Mouse (Mus musculus): ENCODE measurements around the gene Cd163. TPM values are rescaled to one million over a fixed set of nuclear protein-coding genes. Genes with fewer than 3 reads are reported as not detected.

The Cd163 gene
- polyA plus RNA-seq, 1 experiment from 2014 or later: not detected

GRCm38 (mm10) chr6:124376311-124376710 is 71.9 kb downstream of the Cd163 start:
- Histone ChIP-seq H3K4me3 (no peak overlapping the region), H3K4me1 (replicated peaks) (peaks cover 8% of the 10 kb centered on the region), H3K27ac (no peak overlapping the region), H3K36me3 (no peaks in the 10 kb centered on the region), H3K27me3 (ENCODE audit: insufficient read depth, poor library complexity, severe bottlenecking) (no peaks in the 10 kb centered on the region), H3K9me3 (no peaks in the 10 kb centered on the region)
- no peak for DNase-seq (ENCODE audit: low spot score)
- WGBS: 89% methylated on average over 5 of the region's 5 CpGs

DNA sequence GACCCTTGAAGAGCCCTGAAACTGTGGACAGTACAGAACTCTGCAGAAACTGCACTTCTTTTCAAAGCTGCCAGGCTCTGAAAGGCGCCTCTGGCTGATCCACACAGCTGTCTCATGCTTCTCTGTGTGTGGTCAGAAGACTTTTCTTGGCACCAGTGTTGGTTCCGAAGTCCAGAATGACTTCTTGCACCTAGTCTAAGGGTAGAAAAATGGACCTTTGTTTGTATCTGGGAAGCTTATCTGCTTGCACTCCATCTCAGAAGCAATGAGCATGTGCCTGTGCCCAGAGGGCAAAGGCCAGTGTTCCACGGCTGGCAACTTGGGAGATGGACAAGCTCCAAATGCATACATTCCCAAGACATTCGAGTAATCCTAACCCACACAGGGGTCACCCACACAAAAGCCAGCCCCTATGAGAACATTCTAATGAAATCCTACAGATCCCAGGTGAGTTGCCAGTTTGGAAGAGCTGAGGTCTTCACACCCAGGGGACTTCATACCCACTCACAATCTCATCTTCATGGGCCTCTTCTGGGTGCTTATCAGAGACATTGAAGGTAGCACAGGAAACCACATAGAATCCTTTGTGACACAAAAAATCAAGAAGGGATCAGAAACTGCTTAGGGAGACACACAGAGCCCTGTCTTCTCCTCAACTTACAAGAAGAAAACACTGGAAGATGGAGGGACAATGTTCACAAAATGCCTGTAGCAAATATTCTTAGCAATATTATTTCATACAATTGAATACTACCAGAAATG is 73.2 kb downstream of the Cd163 start:
- no peaks in the 10 kb centered on the region for H3K36me3 ChIP-seq
- no peaks in the 10 kb centered on the region for H3K9me3 ChIP-seq
- H3K27me3 ChIP-seq (ENCODE audit: insufficient read depth, poor library complexity, severe bottlenecking): no peaks in the 10 kb centered on the region
- no peaks in the 10 kb centered on the region for H3K4me1 ChIP-seq (replicated peaks)
- H3K4me3 ChIP-seq: no peak overlapping the region
- WGBS: 73% methylated on average over 4 of the region's 4 CpGs
- no peak overlapping the region for H3K27ac ChIP-seq
- no peak for DNase-seq (ENCODE audit: low spot score)

DNA sequence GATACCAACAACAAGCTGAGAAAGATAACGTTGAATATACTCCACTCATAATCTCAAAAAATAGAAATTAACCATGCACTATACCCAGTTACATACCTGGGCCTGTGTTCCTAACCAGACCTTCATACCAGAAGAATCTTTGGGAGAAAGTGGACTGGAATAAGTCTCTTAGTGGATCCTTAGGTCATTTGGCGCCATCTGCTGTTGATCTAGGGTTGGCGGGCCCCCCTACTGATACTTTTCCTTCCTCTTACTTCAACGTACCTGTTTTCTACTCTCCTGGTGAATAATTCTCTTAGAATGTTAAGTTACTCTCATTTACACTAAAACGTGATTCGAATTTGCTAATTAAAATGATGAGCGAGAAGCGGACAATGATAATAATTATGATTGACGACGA is 74.9 kb downstream of the Cd163 start:
- Histone ChIP-seq H3K27me3 (ENCODE audit: insufficient read depth, poor library complexity, severe bottlenecking) (no peaks in the 10 kb centered on the region), H3K9me3 (no peaks in the 10 kb centered on the region), H3K4me1 (replicated peaks) (no peaks in the 10 kb centered on the region), H3K36me3 (no peaks in the 10 kb centered on the region), H3K27ac (no peak overlapping the region), H3K4me3 (no peak overlapping the region)
- DNase-seq (ENCODE audit: low spot score): peak; percentile 34
- WGBS: 33% methylated on average over 10 of the region's 10 CpGs

Other genes starting within 250 kb of the Cd163 start
- not detected in 2 replicates for gene Vmn2r27, start 72.8 kb upstream of the Cd163 start, polyA plus RNA-seq (2016; fragmentation: Nextera tagmentation; extraction: Ambion mirVana)
- 46.9 and 51.7 TPM in 2 replicates for gene Pex5, start 110.4 kb downstream of the Cd163 start, polyA plus RNA-seq (2016; fragmentation: Nextera tagmentation; extraction: Ambion mirVana)
- gene Clstn3, start 160.1 kb downstream of the Cd163 start, polyA plus RNA-seq (2016; fragmentation: Nextera tagmentation; extraction: Ambion mirVana): 8.8 and 20.4 TPM in 2 replicates
- gene C1rl, start 188.5 kb downstream of the Cd163 start, polyA plus RNA-seq (2016; fragmentation: Nextera tagmentation; extraction: Ambion mirVana): 0.14 and 0.47 TPM in 2 replicates
- gene C1ra, start 207.7 kb downstream of the Cd163 start, polyA plus RNA-seq (2016; fragmentation: Nextera tagmentation; extraction: Ambion mirVana): 0.06 and 0.33 TPM in 2 replicates
- gene C1s1, start 237.7 kb downstream of the Cd163 start, polyA plus RNA-seq (2016; fragmentation: Nextera tagmentation; extraction: Ambion mirVana): 0.51 and 0.75 TPM in 2 replicates